Mouse (Mus musculus): ENCODE data around the gene Kif22.

Gene Kif22

DNA sequence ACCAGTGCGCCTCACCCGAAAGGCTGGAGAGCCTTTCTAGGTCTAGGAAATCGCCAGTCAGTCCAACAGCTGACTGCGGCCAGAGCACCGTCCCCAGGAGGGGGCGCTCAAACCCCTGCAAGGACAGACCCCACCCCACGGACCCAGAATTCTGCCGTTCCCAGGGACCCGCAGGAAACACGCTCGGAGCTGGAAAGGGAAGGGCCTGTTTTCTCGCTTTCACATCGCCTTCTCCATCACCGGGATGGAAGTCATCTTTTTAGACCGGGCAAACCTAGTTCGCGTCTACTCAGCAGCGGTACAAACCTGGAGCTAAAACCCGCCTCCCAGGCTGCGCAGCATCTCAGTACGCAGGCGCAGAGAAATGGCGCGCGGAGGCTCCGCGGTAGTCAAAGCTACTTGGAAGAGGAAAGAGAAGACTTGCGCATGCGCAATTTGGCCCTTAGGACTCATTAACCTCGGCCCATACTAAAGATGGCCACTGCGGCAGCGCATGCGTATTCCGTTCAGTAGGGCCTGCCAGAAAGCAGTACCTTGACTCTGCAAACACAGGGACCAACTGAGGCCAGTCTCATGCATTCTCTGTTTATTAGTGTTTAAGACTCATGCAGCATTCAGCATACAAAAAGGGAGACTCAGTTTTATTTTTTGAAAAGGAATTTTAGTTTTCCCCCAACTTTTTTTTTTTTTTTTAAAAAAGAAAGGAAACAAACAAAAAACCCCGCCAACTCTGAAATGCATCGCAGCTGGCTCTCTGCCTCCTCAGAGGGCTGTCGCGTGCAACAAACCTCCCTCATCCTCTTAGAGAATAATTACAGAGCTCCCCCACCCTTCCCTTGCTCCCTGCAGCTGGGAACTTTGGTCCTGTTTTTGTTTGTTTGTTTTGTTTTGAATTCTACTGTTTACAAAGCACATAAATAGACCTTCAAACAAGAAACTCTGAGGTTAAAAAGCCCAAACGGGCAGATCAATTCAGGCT lies 25.0 kb downstream of the Kif22 start, which contains the start of gene Pagr1a:
Gene Pagr1a (minus strand): TSS at position 382 of the 979 bp plus-strand sequence.
- peak; percentile 99 for DNase-seq (ENCODE audit: low read depth)

DNA sequence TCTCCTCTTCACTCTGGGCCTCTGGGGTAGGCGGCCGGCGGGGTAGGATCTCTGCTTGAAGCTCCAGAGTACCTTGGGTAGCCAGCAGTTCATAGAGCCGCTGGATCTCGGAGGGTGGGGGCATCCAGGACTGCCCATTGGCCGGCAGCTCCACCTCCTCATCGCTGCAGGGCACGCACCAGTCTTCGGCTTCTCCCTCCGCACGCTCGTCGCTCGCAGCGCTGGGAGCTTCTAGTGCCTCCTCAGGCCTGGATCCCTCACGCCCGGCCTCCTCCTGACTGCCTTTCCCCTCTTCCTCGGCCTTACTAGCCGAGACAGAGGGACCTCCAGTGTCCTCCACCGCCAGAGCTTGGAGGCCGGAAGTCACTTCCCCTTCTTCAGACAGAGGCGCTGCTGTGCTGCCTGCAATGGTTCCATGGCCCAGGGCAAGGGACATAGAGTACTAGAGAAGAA lies 25.8 kb downstream of the Kif22 start:
- peak; percentile 68 for DNase-seq (ENCODE audit: low read depth)

DNA sequence TGATC lies 26.0 kb downstream of the Kif22 start, which contains the start of gene Pagr1b:
Gene Pagr1b (minus strand): TSS at position 4 of the 5 bp plus-strand sequence.
- DNase-seq (ENCODE audit: low read depth) = no peak

DNA sequence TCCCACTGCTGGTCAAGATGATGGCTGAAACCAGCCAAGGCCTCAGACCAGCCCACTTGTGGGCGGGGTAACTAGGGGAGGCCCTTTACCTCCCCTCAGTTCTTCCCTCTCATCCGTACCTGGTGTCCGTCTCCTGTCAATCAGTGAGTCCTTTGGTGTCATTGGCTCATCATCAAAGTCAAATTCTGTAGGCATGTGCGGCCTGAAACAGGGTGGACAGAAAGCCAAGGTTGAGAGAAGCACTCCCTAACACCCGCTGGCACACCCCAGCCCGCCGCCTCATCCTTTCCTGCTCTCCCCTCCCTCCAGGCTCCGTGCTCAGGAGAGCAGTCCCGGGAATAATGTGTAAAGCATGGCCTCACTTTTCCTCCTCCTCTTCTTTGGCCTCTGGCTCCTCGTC lies 26.2 kb downstream of the Kif22 start:
- DNase-seq (ENCODE audit: low read depth) = peak; percentile 78

DNA sequence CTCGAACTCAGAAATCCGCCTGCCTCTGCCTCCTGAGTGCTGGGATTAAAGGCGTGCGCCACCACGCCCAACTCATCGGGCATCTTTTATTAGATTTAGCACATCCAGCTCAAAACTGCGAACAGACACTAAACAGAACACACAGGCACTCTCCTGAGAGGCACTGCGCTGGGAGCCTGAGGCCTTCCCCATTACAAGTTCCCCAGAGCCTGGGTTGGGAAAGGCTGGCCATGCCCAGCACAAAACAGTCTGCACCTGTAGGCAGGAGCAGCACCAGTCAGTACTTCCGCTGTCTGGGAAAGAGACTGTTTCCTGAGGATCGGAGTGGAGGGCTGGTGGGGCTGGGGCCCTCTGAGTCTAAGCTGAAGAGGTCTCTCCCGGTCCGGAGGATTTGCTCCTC lies 27.3 kb downstream of the Kif22 start:
- no peak for DNase-seq (ENCODE audit: low read depth)

DNA sequence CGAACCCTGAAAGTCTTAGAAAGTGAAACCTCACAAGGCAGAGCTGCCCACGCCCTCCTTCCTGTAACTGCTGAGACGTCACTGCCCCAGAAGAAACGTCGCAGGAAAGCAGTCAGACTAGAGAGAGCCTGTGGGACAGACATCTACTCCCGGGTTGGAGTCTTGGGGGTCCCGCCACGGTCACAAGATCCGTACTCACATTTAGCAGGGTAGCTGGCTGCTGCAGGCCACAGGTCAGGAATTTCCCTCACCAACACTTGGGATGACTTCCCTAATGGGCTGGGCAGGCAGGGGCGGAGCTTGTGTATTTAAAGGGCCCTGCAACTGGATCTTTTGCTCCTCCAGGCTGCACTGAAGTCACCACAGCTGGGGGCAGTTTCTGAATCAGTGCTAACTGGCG lies 28.0 kb downstream of the Kif22 start, which contains the start of gene Mvp:
Gene Mvp (minus strand): TSS at position 302 of the 400 bp plus-strand sequence.
- DNase-seq (ENCODE audit: low read depth) = peak; percentile 86

DNA sequence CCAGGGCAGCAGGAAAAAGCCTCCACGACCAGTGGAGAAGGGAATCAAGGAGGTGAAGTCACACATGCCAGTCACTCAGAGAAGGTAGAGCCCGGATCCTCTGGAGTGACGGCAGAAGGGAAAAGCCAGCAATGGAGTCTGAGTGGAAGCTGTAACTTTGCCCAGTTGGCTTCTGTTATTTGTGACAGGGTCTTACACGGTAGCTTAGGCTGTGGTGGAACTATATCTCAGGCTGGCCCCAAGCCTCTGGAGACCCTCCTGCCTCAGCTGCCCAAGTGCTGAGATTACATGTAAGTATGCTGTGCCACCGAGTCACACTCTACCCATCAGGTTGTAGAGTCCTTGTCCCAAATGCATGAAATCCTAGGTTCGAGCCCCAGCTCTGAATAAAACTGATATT lies 28.9 kb downstream of the Kif22 start:
- no peak for DNase-seq (ENCODE audit: low read depth)

DNA sequence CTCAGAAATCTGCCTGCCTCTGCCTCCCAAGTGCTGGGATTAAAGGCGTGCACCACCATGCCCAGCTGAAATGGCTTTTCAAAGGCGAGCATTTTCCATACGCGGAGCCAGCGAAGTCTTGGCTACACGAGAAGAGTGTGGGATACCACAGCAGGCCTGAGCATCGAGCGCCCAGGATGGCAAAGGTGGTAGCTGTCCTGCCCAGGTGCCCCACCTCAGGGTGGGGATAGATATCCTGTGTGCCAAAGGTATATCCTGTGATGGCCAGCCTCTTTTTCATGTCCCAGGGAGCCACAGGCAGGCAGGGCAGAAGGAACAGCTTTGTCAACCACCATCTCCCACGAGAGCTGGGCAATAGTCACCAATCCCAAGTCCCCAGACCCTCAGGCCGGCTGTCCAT lies 29.4 kb downstream of the Kif22 start:
- DNase-seq (ENCODE audit: low read depth) = no peak

DNA sequence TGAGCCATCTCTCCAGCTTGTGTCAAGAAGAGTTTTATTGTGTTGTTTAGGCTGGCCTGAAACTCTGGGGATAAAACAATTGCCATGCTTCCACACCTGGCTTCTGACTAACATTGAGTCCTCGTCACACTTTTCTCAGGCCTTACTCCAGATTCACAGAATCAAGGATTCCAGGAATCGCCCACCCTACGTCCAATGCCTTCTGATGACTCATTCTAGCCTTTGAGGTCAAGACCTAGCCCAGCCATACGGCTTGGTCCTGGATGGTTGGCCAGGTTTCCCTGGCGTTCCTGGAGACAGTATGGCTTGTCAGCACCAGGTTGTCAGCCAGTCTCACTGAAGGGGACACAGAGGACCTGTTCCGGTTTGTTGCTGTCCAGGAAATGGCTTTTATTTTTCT lies 29.9 kb downstream of the Kif22 start:
- DNase-seq (ENCODE audit: low read depth) = no peak

DNA sequence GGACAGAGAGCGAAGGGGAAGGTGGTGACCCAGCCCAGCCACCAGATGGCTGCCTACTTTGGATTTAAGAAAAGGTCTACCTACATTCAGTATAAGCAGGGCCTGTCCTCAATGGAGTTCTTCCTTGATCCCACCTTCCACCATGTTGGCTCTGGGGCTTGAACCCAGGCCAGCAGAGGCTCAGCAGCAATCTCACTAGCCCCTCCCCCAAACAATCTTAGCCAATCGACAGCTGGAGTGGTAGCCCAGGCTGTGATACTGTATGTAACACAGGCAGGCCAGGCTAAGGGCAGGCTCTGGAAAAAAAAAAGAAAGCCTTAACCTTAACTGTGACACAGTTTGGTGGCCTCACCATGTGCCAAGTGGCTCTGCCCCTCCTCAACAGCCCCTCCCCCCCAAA lies 30.6 kb downstream of the Kif22 start:
- no peak for DNase-seq (ENCODE audit: low read depth)

DNA sequence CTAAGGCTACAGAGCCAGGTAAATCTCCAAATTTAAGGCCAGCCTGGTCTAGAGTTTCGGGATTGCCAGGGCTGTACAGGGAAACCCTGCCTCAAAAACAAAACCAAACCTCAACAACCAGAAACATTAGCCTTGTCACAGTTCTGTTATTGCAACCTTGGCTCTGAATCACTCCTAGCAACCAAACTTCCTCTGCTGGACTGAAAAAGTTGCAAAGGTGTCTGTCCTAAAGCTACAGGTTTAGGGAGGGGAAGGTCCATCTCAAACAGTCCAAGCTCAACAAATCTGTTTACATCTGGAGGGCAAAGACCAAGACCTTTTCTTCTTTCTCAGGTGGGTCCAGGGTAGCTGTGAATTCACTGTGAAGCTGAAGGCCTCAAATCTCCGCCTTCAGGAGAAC lies 31.2 kb downstream of the Kif22 start:
- no peak for DNase-seq (ENCODE audit: low read depth)

DNA sequence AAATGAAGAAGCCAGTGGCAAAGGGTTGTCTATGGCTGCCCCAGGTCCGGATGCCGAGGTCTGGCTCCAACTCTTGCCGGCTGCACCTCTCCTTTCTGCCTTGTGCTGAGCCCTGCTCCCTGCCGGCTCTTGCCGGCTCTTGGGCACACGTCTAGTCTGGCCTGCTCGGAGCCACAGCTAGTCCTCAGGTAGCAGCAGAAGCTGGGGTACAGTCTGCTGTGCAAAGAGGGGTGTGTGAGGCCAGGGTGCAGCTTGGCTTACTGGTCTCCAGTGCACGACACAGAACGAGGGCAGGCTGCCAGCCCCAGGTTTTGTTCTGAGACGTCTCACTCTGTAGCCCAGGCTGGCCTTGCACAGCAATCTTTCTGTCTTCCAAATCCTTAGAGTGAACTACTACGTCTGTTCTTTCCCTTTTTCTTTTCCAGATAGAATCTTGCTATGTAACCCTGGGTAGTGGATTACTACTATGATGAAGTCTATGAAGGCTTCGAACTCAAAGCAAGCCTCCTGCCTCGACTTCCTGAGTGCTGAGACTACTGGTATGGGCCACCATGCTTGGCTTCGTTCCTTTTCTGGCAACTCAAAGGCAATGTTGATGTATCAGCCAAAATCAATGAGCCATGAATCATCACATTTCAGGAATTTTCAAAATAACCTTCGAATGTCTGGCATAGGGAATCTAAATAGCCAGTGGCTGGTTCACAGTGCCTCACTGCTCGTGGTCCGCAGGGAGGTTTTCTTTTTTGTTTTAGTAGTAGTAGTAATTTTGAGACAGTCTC lies 32.8 kb downstream of the Kif22 start:
- peak; percentile 30 for DNase-seq (ENCODE audit: low read depth)

DNA sequence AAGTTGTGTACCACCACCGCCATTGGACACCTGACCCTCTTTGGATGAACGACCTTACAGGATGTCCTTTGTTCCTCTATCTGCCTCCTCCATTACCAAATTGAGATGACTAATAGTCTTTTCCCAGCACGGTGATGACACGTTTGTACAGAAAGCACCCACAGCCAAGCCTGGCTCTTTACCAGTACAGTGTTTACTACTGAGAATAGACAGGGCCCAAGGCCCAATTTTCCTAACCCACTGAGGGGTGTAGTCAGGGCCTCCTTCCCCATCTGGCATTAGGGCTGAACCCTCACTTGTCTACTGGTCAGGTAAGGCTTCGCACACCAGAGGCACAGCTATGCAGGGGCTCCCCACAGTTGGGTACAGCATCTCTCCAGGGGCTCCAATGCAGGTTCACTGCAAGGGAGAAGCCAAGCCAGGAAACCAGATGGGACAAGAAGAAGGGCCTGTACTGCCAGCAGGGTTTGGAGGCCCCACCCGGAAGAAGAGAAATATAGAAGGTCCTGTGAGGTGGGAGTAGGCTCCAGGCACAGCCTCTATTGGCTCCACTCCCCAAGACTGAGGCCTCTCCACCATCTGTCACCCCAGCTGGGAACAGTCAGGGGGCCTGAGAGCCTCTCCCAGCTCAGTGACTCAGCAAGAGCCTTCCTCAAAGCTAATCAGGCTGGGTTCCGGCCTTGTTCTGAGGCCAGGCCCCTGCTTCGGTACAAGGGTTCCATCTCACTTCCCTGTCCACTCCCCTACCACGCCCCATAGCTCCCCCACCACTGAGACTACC lies 33.8 kb downstream of the Kif22 start:
- DNase-seq (ENCODE audit: low read depth) = peak; percentile 84

DNA sequence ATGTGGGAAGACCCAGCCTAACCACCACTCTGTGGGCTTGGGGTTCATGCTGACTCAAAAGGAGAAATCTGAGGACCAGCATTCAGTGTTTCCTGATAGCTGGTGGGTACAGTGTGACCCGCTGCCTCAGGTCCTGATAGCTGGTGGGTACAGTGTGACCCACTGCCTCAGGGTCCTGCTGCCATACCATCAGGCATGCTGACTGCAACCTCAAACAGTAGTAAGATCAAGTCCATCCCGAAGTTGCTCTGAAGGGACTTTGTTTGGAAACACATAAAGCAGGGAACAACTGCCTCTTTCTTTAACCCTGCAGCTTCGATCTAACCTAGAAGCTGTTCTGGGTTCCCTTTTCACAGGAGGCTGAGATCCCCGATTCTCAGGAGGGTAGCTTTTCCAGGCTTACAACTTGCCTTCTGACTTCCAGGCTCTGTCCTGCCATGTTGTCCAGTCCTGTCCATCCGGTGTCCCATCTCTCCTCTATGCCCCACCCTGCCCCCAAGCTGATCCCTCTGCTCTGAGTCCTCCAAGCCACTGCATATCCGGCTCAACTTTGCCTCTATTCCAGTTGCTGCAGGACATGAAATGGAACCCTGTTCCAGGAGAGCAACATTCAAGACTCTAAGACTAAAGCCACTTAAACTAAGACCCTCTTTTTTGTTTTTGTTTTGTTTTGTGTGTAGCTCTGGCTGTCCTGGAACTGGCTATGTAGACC lies 34.8 kb downstream of the Kif22 start:
- DNase-seq (ENCODE audit: low read depth) = no peak

DNA sequence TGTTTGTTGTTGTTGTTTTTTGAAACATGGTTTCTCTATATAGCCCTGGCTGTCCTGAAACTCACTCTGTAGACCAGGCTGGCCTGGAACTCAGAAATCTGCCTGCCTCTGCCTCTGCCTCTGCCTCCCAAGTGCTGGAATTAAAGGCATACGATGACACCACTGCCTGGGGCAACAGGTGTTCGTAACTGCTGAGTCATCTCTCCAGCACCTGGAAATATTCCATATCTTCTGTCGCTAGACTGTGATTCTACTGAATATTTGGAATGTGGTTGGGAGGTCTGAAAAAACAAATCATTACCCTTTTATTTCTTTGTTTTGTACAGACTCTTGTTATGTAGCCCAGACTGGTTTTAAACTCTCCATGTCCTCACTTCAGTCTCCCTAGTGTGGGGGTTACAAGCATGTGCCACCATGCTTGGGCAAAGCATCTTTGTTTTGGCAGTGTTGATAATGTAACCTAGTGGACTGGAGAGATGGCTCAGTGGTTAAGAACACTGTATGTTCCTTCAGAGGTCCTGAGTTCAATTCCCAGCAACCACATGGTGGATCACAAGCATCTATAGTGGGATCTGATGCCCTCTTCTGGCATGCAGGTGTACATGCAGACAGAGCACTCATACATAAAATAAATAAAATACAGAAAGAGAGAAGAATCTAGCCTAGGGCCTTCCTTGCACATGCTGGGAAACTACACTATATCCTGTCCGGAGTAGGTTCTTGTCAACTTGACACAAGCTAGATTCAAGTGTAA lies 38.0 kb downstream of the Kif22 start:
- no peak for DNase-seq (ENCODE audit: low read depth)

DNA sequence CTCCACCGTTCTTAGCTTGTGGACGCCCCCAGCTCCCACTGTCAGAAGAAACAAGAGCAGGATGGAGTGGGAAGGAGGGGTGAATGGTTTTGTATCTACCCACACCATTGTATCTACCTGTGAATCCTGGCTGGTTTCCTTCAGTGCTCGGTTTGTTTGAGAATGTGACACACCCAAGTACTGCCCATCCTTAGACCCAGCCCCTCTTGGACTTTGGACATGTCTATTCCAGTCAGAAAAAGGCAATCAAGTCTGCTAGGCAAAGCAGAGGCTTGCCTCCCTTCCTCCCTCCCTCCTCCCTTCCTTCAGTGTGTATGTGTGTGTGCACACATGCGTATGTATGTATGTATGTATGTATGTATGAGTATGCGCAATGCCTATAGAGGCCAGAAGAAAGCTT lies 38.7 kb downstream of the Kif22 start:
- DNase-seq (ENCODE audit: low read depth) = no peak

DNA sequence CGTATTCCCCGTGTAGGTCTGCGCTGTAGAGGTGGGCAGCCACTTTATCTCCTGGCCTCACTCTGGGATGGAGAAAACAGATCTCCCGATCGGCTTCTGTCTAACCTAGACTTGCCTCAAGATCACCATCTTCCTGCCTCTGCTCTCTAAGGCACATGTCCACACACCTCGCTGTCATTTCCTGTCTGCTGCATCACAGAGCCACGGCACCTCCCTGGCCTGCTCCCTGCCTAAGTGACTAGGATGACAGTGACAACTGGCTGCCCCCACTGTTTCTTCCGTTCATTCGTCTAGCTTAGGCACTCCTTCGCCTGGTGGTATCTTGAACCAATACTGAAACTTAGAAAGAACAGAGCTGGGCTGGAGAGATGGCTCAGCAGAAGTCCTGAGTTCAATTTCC lies 42.7 kb downstream of the Kif22 start:
- DNase-seq (ENCODE audit: low read depth) = no peak

DNA sequence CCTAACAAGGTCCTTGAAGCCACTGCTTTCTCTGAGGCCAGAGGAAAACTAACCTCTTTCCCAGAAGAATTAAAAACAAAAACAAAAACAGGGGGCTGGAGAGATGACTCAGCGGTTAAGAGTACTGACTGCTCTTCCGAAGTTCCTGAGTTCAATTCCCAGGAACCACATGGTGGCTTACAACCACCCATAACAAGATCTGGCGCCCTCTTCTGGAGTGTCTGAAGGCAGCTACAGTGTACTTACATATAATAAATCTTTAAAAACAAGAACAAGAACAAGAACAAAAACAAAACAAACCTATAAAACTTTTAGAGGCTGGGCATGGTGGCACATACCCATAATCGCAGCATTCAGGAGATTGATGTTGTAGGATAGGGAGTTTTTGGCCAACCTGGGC lies 45.8 kb downstream of the Kif22 start:
- peak; percentile 32 for DNase-seq (ENCODE audit: low read depth)

DNA sequence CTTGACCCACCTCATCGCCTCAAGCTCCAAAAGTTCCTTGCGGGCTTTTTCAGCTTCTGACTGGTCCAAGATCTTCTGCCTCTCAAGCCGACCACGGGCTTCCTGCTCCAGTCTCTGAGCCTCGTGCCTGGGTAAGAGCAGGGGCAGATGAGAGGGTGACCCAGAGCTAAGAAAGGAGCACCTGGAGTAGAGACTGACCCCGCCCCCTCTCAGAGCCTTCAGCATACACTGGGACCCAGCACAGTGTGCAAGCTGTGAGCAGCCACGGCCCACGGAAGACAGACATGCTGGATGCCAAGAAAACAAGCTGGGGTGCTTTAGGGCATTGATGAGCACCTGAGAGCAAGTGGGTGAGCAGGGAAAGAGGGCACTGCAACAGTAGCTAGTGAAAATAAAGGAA lies 53.5 kb downstream of the Kif22 start:
- DNase-seq (ENCODE audit: low read depth) = no peak

DNA sequence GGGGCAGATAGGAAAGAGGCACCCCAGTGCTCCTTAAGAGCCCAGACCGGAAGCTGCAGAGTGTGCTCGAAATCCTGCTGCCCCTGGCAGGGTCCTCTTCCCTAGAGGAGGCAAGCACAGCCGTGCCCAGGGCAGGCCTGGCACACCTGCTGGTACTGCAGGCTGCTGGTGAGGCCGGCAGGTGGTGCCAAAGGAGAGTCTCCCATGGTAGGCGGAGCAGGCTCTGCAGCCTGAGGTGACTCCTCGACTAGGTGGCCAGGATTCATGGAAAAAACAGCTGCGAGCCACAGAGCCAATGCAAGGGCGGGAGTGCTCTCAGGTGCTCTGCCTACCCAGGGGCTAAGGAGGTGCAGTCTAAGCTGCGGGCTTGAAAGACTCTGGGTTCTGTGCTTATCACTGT lies 56.0 kb downstream of the Kif22 start:
- DNase-seq (ENCODE audit: low read depth) = peak; percentile 46

DNA sequence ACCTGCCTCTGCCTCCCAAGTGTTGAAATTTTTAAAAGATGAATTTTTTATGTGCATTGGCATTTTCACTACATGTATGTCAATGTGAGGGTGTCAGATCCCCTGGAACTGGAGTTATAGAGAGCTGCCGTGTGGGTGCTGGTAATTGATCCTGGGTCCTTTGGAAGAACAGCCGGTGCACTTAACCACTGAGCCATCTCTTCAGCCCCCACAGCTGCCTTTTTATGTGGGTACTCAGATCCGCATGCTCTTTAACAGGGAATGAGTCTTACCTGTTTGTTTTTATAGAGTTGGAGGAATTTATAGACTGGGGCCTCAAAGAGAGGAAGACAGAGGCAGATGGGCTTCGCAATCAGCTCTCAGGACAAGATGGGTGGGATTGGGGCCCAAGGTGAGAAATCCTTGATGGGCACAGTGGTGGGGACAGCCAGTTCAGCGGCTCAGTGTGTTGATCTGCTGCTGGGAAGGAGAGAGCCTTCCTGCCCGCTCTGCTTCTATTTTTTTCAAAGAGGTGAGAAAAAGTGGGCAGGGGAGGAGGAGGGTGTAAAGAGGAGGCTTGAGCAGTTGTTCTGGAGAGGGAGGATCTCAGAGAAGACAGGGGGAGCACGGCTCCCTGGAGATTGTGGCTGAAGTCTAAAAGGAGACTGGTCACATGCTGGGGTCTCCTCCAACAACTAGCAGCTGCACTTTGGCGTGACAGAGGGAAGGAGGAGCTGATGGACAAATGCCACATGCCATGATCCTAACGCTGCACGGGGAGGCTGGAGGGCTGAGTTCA lies 57.4 kb downstream of the Kif22 start:
- DNase-seq (ENCODE audit: low read depth) = no peak
